Mouse (Mus musculus) neural tube, embryonic 13.5 days (tissue): ENCODE measurements around the gene Senp2. TPM values are rescaled to one million over a fixed set of nuclear protein-coding genes. Genes with fewer than 3 reads are reported as not detected.
"Not testable (repeated sequence)": the region's sequence is repeated elsewhere in the genome, so short reads cannot be mapped to it uniquely, and the experiment has no call there.

ENCODE experiments used
- ATAC-seq: fragments of 200-750 bp; cut with Nextera tagmentation; 2 replicates; pipeline ENCODE4 v1.8.0; 2017; ENCODE audit warnings: low read depth, mild to moderate bottlenecking, moderate TSS enrichment, moderate library complexity
- H3K27ac ChIP-seq: fragments of 300-500 bp; sonication (generic); replicated peaks from 2 replicates; pipeline ENCODE4 v1.5.1; 2015; ENCODE audit warnings: moderate library complexity, mild to moderate bottlenecking, inconsistent platforms
- H3K27me3 ChIP-seq: fragments of 300-500 bp; sonication (generic); 2 replicates; pipeline ENCODE4 v1.6.1; 2015; ENCODE audit warnings: mild to moderate bottlenecking, inconsistent platforms
- H3K36me3 ChIP-seq: fragments of 300-500 bp; sonication (generic); 2 replicates; pipeline ENCODE4 v1.6.1; 2015; ENCODE audit warnings: mild to moderate bottlenecking, inconsistent platforms
- H3K4me1 ChIP-seq: fragments of 300-500 bp; sonication (generic); replicated peaks from 2 replicates; pipeline ENCODE4 v1.6.1; 2015; ENCODE audit warnings: inconsistent platforms
- H3K4me2 ChIP-seq: fragments of 300-500 bp; sonication (generic); 2 replicates; pipeline ENCODE4 v1.6.1; 2015; ENCODE audit warnings: inconsistent platforms, mild to moderate bottlenecking, moderate library complexity
- H3K4me3 ChIP-seq: fragments of 300-500 bp; sonication (generic); 2 replicates; pipeline ENCODE4 v1.5.1; 2015; ENCODE audit warnings: mild to moderate bottlenecking, inconsistent platforms
- H3K9ac ChIP-seq: fragments of 300-500 bp; sonication (generic); 2 replicates; pipeline ENCODE4 v1.6.1; 2015; ENCODE audit warnings: moderate library complexity, mild to moderate bottlenecking, inconsistent platforms
- H3K9me3 ChIP-seq: fragments of 300-500 bp; sonication (generic); 2 replicates; pipeline ENCODE4 v1.6.1; 2016; ENCODE audit warnings: inconsistent platforms
- WGBS: fragments of 180-500 bp; shearing (Covaris S2); methylation state at CpG from one replicate; pipeline ENCODE4 v1.1.7; 2015; 5-methylcytosine and 5-hydroxymethylcytosine counted together
- polyA plus RNA-seq: library from polyadenylated mRNA; unstranded; fragments of >200 nt; fragmentation: Nextera tagmentation; extraction: Ambion mirVana; gene quantifications from 2 replicates; pipeline ENCODE4 v1.2.1, GENCODE M21; 2015

Senp2 gene
- polyA plus RNA-seq, result 44.9 and 48.4 TPM in 2 replicates

DNA sequence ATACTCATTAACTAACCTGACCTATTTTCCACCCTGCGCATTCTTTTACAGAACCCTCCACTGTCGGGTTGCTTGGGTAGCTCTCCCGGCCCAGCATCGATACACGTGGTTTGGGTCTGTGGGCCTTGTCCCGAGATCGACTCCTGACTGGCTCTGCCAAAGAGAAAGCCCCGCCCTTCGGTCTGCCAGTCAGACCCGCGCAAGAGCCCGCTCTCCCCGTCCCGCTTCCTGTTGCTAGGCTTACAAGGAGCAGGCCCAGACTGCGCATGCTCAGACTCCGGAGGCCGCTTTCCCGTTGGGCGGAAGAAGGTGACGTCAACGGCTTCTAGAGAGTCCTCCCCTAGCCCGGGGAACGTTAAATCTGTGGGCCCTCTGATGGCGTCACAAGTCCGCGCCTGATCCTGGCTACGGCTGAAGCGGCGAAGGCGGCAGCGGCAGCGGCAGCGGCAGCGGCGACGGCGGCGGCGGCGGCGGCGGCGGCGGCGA lies at the start of gene Senp2:
Gene Senp2, plus strand, starts transcription at position 386 of the 486 bp plus-strand sequence.
- under 1% methylated on average over 45 of the region's 45 CpGs for WGBS
- H3K36me3 ChIP-seq, result 0 out of 2 replicates have a peak, but pooled peaks cover 6% of the 10 kb centered on the region
- H3K9me3 ChIP-seq, result no peaks in the 10 kb centered on the region
- peak within 1 kb of the TSS; percentile 80 for H3K4me2 ChIP-seq
- no peaks in the 10 kb centered on the region for H3K27me3 ChIP-seq
- ATAC-seq, result peak; percentile 99
- H3K9ac ChIP-seq, result peak within 1 kb of the TSS; percentile 90
- H3K4me3 ChIP-seq, result peak within 1 kb of the TSS; percentile 97
- peaks cover 21% of the 10 kb centered on the region for H3K4me1 ChIP-seq
- peak within 1 kb of the TSS; percentile 83 for H3K27ac ChIP-seq

DNA sequence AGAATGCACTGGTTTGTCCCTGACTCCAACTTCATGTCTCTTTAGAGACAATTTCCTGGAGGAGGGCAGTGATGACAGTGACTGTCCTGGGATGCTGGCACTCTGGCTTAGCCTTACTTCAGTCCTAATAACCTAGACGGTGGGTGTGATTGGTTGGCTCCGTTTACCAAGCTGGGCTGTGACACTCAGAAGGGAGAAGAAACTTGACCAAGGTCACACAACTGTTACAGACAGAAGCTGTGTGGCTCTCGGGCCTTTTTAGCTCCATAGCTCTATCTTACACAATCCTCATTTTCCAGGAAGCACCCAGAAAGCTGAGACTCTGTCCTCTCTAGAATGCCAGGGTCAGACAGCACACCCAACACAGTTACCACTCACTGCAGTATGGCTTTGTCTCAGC lies 43.7 kb upstream of the Senp2 start:
- 86% methylated on average over 3 of the region's 3 CpGs for WGBS
- ATAC-seq, result no peak

GRCm38 (mm10) chr16:21969874-21970273 lies 39.4 kb upstream of the Senp2 start:
- Histone ChIP-seq H3K36me3 (no peaks in the 10 kb centered on the region), H3K27ac (no peak overlapping the region), H3K4me1 (no peaks in the 10 kb centered on the region), H3K9ac (no peak overlapping the region), H3K4me3 (no peak overlapping the region), H3K4me2 (no peak overlapping the region), H3K27me3 (no peaks in the 10 kb centered on the region), H3K9me3 (no peaks in the 10 kb centered on the region)
- ATAC-seq, result no peak
- WGBS, result 79% methylated on average over 5 of the region's 5 CpGs

More for the DNA sequence above, 43.7 kb upstream of the Senp2 start:
- Histone ChIP-seq H3K36me3 (no peaks in the 10 kb centered on the region), H3K27me3 (no peaks in the 10 kb centered on the region), H3K27ac (no peak overlapping the region), H3K9me3 (no peaks in the 10 kb centered on the region), H3K4me1 (no peaks in the 10 kb centered on the region), H3K4me3 (no peak overlapping the region), H3K9ac (no peak overlapping the region), H3K4me2 (no peak overlapping the region)

DNA sequence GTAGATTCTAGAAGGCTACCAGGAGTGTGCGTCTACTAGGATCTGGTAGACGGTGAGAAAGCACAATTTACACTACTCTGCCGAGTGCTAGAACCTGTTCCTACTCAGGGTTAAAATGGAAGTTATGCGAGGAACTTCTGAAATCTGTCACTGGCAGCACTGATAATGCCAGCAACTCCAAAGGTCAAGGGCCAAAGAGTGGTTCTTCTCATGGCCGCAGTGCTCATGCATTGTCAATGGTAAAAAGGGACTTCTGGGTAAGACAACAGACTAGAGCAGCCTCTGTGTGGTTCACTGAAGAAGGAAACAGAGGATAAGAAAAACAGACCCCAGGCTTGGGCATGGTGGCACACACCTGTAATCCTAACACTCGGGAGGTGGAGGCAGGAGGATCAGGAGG lies 38.7 kb upstream of the Senp2 start:
- Histone ChIP-seq H3K27ac (no peak overlapping the region), H3K36me3 (no peaks in the 10 kb centered on the region), H3K4me3 (no peak overlapping the region), H3K4me2 (no peak overlapping the region), H3K27me3 (no peaks in the 10 kb centered on the region), H3K9ac (no peak overlapping the region), H3K4me1 (no peaks in the 10 kb centered on the region), H3K9me3 (no peaks in the 10 kb centered on the region)
- ATAC-seq, result no peak
- 90% methylated on average over 6 of the region's 6 CpGs for WGBS

DNA sequence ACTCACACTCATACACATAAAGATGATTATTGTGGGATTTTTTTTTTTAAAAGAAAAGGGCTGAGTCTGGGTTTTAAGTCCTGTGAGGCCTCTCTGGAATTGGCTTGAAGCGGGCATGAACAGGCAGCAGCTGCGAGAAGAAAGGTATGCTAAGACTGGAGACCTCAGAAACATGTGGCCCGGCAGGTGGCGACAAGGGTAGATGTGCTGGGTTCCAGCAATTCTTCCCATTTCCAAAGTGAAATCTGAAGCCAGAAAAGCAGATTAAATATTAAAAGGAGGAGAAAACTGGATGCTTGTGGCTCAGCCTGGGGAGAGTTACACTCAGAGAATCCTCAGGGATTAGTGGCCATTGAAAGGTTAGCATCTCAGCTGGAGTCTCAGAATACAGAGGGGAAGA lies 37.8 kb upstream of the Senp2 start:
- Histone ChIP-seq H3K27me3 (no peaks in the 10 kb centered on the region), H3K9me3 (no peaks in the 10 kb centered on the region), H3K9ac (no peak overlapping the region), H3K4me1 (peaks cover 8% of the 10 kb centered on the region), H3K4me2 (no peak overlapping the region), H3K4me3 (no peak overlapping the region), H3K27ac (0 out of 2 replicates have a peak overlapping the region, but pooled peaks have one; percentile 33), H3K36me3 (no peaks in the 10 kb centered on the region)
- 70% methylated on average over 4 of the region's 4 CpGs for WGBS
- no peak for ATAC-seq

GRCm38 (mm10) chr16:21976203-21976602 lies 33.1 kb upstream of the Senp2 start:
- peaks cover 9% of the 10 kb centered on the region for H3K4me1 ChIP-seq
- no peaks in the 10 kb centered on the region for H3K9me3 ChIP-seq
- no peak overlapping the region for H3K27ac ChIP-seq
- H3K36me3 ChIP-seq, result no peaks in the 10 kb centered on the region
- peak overlapping the region; percentile 43 for H3K4me2 ChIP-seq
- ATAC-seq, result no peak
- peak overlapping the region; percentile 8; the same call in 1 of the 2 replicates for H3K4me3 ChIP-seq
- H3K27me3 ChIP-seq, result no peaks in the 10 kb centered on the region; the same call in 1 of the 2 replicates
- H3K9ac ChIP-seq, result peak overlapping the region; percentile 6; the same call in 1 of the 2 replicates
- WGBS, result 2% methylated on average over 16 of the region's 16 CpGs

- ATAC-seq, result no peak
- Histone ChIP-seq H3K27me3 (no peaks in the 10 kb centered on the region; the same call in 1 of the 2 replicates), H3K36me3 (no peaks in the 10 kb centered on the region), H3K9me3 (no peaks in the 10 kb centered on the region), H3K4me1 (peaks cover 9% of the 10 kb centered on the region), H3K4me3 (no peak overlapping the region), H3K27ac (no peak overlapping the region), H3K9ac (no peak overlapping the region), H3K4me2 (no peak overlapping the region)
- WGBS, result 79% methylated on average over 5 of the region's 5 CpGs
Observed at GRCm38 (mm10) chr16:21977347-21977746, 31.9 kb upstream of the Senp2 start.

DNA sequence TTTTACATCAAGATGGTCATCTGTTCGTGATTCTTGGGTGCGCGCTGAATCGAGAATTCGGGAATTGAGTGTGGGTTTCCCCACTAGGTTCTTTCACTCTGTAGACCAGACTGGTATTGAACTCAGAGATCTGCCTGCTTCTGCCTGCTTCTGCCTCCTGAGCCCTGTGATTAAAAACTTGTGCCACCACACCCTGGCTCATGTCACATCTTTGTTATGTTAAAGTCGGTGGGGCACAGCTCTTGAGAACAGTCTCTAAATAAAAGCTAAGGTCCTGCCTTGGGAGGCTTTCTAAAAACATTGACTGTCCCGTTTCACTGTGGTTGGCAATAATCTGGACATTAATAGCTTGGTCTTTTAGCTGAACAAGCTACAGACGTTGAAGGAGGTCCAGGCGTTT lies 26.1 kb upstream of the Senp2 start:
- no peak overlapping the region for H3K9ac ChIP-seq
- H3K36me3 ChIP-seq, result no peaks in the 10 kb centered on the region
- WGBS, result 90% methylated on average over 9 of the region's 9 CpGs
- no peaks in the 10 kb centered on the region for H3K27me3 ChIP-seq
- no peak for ATAC-seq
- no peak overlapping the region for H3K27ac ChIP-seq
- H3K4me1 ChIP-seq, result no peaks in the 10 kb centered on the region
- H3K4me2 ChIP-seq, result no peak overlapping the region
- no peaks in the 10 kb centered on the region for H3K9me3 ChIP-seq
- H3K4me3 ChIP-seq, result no peak overlapping the region

DNA sequence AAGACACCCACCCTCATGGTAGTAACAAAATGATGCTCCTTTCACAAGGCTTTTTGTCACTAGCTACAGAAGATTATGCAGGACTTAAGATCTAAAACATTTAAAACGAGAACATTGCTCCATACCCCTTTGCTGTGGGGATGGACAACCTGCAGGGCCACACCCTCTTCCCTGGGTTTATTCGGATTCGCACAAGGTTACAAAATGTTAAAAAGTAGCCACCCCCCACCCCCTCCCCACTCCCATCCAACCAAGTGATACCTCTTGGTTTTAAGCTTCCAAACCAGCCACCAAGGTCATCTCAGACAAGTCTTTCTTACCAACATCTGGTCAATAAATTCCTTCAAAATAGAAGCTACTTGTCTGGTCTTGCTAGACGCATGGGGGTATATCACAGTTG lies 25.7 kb upstream of the Senp2 start:
- ATAC-seq, result no peak
- no peaks in the 10 kb centered on the region for H3K27me3 ChIP-seq
- no peaks in the 10 kb centered on the region for H3K9me3 ChIP-seq
- no peak overlapping the region for H3K9ac ChIP-seq
- no peak overlapping the region for H3K4me3 ChIP-seq
- H3K4me2 ChIP-seq, result no peak overlapping the region
- H3K4me1 ChIP-seq, result no peaks in the 10 kb centered on the region
- H3K27ac ChIP-seq, result no peak overlapping the region
- 94% methylated on average over 4 of the region's 4 CpGs for whole genome bisulfite sequencing
- no peaks in the 10 kb centered on the region for H3K36me3 ChIP-seq

DNA sequence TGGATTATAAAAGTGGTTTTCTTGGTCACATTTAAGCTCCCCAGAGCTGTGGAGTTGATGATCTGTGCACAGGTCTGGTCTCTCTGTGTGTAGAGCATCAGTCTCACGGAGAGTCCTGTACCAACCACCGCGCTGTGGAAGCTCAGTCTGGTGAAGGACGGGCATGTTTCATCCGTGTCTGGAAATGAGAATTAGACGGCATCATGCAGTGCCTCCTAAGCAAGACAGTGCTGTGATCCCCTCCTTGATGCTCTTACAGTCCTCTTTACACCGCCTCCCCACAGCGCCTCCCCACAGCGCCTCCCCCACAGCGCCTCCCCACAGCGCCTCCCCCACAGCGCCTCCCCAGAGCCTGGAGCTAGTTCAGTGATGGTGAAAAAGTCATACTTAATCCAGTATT lies 25.2 kb upstream of the Senp2 start:
- Histone ChIP-seq H3K4me1 (no peaks in the 10 kb centered on the region), H3K27me3 (no peaks in the 10 kb centered on the region), H3K9ac (no peak overlapping the region), H3K4me2 (no peak overlapping the region), H3K36me3 (no peaks in the 10 kb centered on the region), H3K27ac (no peak overlapping the region), H3K9me3 (no peaks in the 10 kb centered on the region), H3K4me3 (no peak overlapping the region)
- 88% methylated on average over 12 of the region's 12 CpGs for WGBS
- no peak for ATAC-seq

- Histone ChIP-seq H3K4me1 (no peaks in the 10 kb centered on the region), H3K4me2 (no peak overlapping the region), H3K9ac (no peak overlapping the region), H3K27ac (no peak overlapping the region), H3K4me3 (no peak overlapping the region), H3K9me3 (no peaks in the 10 kb centered on the region), H3K36me3 (no peaks in the 10 kb centered on the region), H3K27me3 (no peaks in the 10 kb centered on the region)
- WGBS, result 31% methylated on average over 3 of the region's 3 CpGs
- no peak for ATAC-seq
Observed at GRCm38 (mm10) chr16:21986191-21986590, 23.1 kb upstream of the Senp2 start.

GRCm38 (mm10) chr16:21987956-21988355 lies 21.3 kb upstream of the Senp2 start:
- Histone ChIP-seq H3K27me3 (no peaks in the 10 kb centered on the region), H3K4me3 (no peak overlapping the region), H3K27ac (no peak overlapping the region), H3K9me3 (no peaks in the 10 kb centered on the region), H3K4me1 (no peaks in the 10 kb centered on the region), H3K36me3 (no peaks in the 10 kb centered on the region), H3K9ac (no peak overlapping the region), H3K4me2 (no peak overlapping the region)
- no peak for ATAC-seq
- 77% methylated on average over 5 of the region's 5 CpGs for WGBS

DNA sequence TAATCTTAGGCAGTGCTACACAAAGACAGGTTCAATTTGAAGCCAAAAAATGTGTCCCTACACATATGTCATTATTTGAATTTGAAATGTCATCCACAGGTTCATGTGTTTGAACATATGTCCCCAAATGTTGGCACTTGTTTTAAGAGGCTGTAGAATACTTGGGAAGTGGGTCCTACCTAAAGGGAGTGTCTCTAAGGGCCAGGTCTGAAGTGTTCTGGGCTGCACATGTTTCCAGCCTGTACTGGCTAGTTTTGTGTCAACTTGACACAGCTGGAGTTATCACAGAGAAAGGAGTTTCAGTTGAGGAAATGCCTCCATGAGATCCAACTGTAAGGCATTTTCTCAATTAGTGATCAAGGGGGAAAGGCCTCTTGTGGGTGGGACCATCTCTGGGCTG lies 18.4 kb upstream of the Senp2 start:
- H3K4me2 ChIP-seq, H3K4me3 ChIP-seq, H3K9ac ChIP-seq, H3K36me3 ChIP-seq, H3K9me3 ChIP-seq, H3K27me3 ChIP-seq, H3K27ac ChIP-seq, H3K4me1 ChIP-seq, ATAC-seq: not testable (repeated sequence)
